Mouse (Mus musculus) MEL (cell line): ENCODE measurements around the gene Atp6v0b. TPM values are rescaled to one million over a fixed set of nuclear protein-coding genes. Genes with fewer than 3 reads are reported as not detected.

ENCODE experiments used
- DNase-seq: peaks from one replicate; pipeline ENCODE4 v3.0.0; 2011; ENCODE audit warnings: low read depth, low spot score
- H3K27ac ChIP-seq: 2 replicates; pipeline ENCODE4 v1.5.1; 2012; ENCODE audit warnings: low read depth, mild to moderate bottlenecking, control low read depth, low read length, moderate library complexity; ENCODE audit not compliant: control insufficient read depth
- H3K27me3 ChIP-seq, 2 experiments: fragments of 150-350 bp in 1 of 2; sonication (generic) in 1 of 2; 2 replicates each; pipeline ENCODE4 v1.6.1; 2012; ENCODE audit warnings: low read length in 2 of 2, mild to moderate bottlenecking in 2 of 2, improper control_type of control experiment in 1 of 2, moderate library complexity in 1 of 2; ENCODE audit not compliant: insufficient read depth in 2 of 2, control insufficient read depth in 1 of 2
- H3K36me3 ChIP-seq, 2 experiments: 2 replicates each; pipeline ENCODE4 v1.6.1; 2012 to 2014; ENCODE audit warnings: low read length in 2 of 2, improper control_type of control experiment in 1 of 2, inconsistent platforms in 1 of 2, mild to moderate bottlenecking in 1 of 2; ENCODE audit not compliant: insufficient read depth in 2 of 2, control insufficient read depth in 1 of 2
- H3K4me1 ChIP-seq, 2 experiments: fragments of 150-350 bp in 1 of 2; sonication (generic) in 1 of 2; 2 replicates each; pipeline ENCODE4 v1.6.1; 2012; ENCODE audit warnings: low read length in 2 of 2, improper control_type of control experiment in 1 of 2, mild to moderate bottlenecking in 1 of 2; ENCODE audit not compliant: insufficient read depth in 2 of 2, control insufficient read depth in 1 of 2
- H3K4me3 ChIP-seq, 2 experiments: fragments of 150-350 bp in 1 of 2; sonication (generic) in 1 of 2; 2 replicates each; pipeline ENCODE4 v1.5.1; 2012; ENCODE audit warnings: low read depth in 2 of 2, low read length in 2 of 2, mild to moderate bottlenecking in 2 of 2, moderate library complexity in 2 of 2, control low read depth in 1 of 2, improper control_type of control experiment in 1 of 2; ENCODE audit not compliant: control insufficient read depth in 1 of 2, insufficient read depth in 1 of 2
- H3K79me2 ChIP-seq: 2 replicates; pipeline ENCODE4 v1.6.1; 2012; ENCODE audit warnings: mild to moderate bottlenecking, low read length, moderate library complexity; ENCODE audit not compliant: control insufficient read depth, poor library complexity, insufficient read depth
- H3K9ac ChIP-seq: 2 replicates; pipeline ENCODE4 v1.6.1; 2012; ENCODE audit warnings: low read depth, mild to moderate bottlenecking, control low read depth, low read length, moderate library complexity; ENCODE audit not compliant: control insufficient read depth, poor library complexity, severe bottlenecking
- H3K9me3 ChIP-seq: fragments of 150-350 bp; sonication (generic); replicated peaks from 2 replicates; pipeline ENCODE4 v1.6.1; 2012; ENCODE audit warnings: mild to moderate bottlenecking, low read length, improper control_type of control experiment, moderate library complexity; ENCODE audit not compliant: insufficient read depth
- CTCF ChIP-seq, 3 experiments: IDR thresholded peaks in 2 of 3; conservative IDR thresholded peaks in 1 of 3; 2 replicates each; pipeline ENCODE4 v1.5.1; 2011 to 2012; ENCODE audit warnings: low read length in 3 of 3, low read depth in 2 of 3, mild to moderate bottlenecking in 2 of 3, improper control_type of control experiment in 1 of 3, inconsistent platforms in 1 of 3, mixed read lengths in 1 of 3, moderate library complexity in 1 of 3; ENCODE audit not compliant: control insufficient read depth in 1 of 3, insufficient read depth in 1 of 3, poor library complexity in 1 of 3, severe bottlenecking in 1 of 3
- E2F4 ChIP-seq: IDR thresholded peaks from 2 replicates; pipeline ENCODE4 v1.6.1; 2011; ENCODE audit warnings: low read depth, low read length, improper control_type of control experiment, borderline replicate concordance
- ELF1 ChIP-seq: IDR thresholded peaks from 2 replicates; pipeline ENCODE4 v1.6.1; 2014; ENCODE audit warnings: low read depth, mild to moderate bottlenecking, inconsistent platforms, low read length, improper control_type of control experiment, moderate library complexity
- EP300 ChIP-seq, 2 experiments: IDR thresholded peaks; 2 replicates each; pipeline ENCODE4 v1.6.1; 2011; ENCODE audit warnings: improper control_type of control experiment in 2 of 2, low read length in 2 of 2, low read depth in 1 of 2, mild to moderate bottlenecking in 1 of 2
- ETS1 ChIP-seq: IDR thresholded peaks from 2 replicates; pipeline ENCODE4 v1.6.1; 2012; ENCODE audit warnings: low read depth, mild to moderate bottlenecking, inconsistent platforms, low read length, improper control_type of control experiment, moderate library complexity
- GATA1 ChIP-seq: IDR thresholded peaks from 2 replicates; pipeline ENCODE4 v1.6.1; 2011; ENCODE audit warnings: low read depth, low read length, improper control_type of control experiment
- HCFC1 ChIP-seq: IDR thresholded peaks from 2 replicates; pipeline ENCODE4 v1.6.1; 2012; ENCODE audit warnings: low read depth, mild to moderate bottlenecking, inconsistent platforms, low read length, improper control_type of control experiment, moderate library complexity
- KAT2A ChIP-seq: conservative IDR thresholded peaks from 2 replicates; pipeline ENCODE4 v1.6.1; 2012; ENCODE audit warnings: low read depth, low read length, improper control_type of control experiment, inconsistent platforms
- MAFK ChIP-seq: IDR thresholded peaks from 2 replicates; pipeline ENCODE4 v1.6.1; 2011; ENCODE audit warnings: low read depth, mild to moderate bottlenecking, low read length, improper control_type of control experiment, borderline replicate concordance
- MAX ChIP-seq: IDR thresholded peaks from 2 replicates; pipeline ENCODE4 v1.6.1; 2011; ENCODE audit warnings: low read length, improper control_type of control experiment
- POLR2AphosphoS5 ChIP-seq: IDR thresholded peaks from 2 replicates; pipeline ENCODE4 v1.6.1; 2012; ENCODE audit warnings: low read depth, borderline replicate concordance, mild to moderate bottlenecking, inconsistent platforms, low read length, moderate library complexity, mixed read lengths
- TAL1 ChIP-seq: IDR thresholded peaks from 2 replicates; pipeline ENCODE4 v1.6.1; 2012; ENCODE audit warnings: mild to moderate bottlenecking, inconsistent platforms, low read length, moderate library complexity, mixed read lengths
- TBP ChIP-seq: IDR thresholded peaks from 2 replicates; pipeline ENCODE4 v1.8.0; 2011; ENCODE audit warnings: low read depth, low read length, improper control_type of control experiment
- TCF12 ChIP-seq: IDR thresholded peaks from 2 replicates; pipeline ENCODE4 v1.6.1; 2014; ENCODE audit warnings: low read depth, mild to moderate bottlenecking, inconsistent platforms, low read length, improper control_type of control experiment, moderate library complexity
- UBTF ChIP-seq: IDR thresholded peaks from 2 replicates; pipeline ENCODE4 v1.6.1; 2012; ENCODE audit warnings: low read depth, mild to moderate bottlenecking, inconsistent platforms, low read length, improper control_type of control experiment, moderate library complexity, borderline replicate concordance; ENCODE audit not compliant: insufficient read depth
- ZC3H11A ChIP-seq: IDR thresholded peaks from 2 replicates; pipeline ENCODE4 v1.6.1; 2012; ENCODE audit warnings: low read depth, mild to moderate bottlenecking, inconsistent platforms, low read length, improper control_type of control experiment
- ZKSCAN1 ChIP-seq: IDR thresholded peaks from 2 replicates; pipeline ENCODE4 v1.6.1; 2012; ENCODE audit warnings: low read depth, mild to moderate bottlenecking, inconsistent platforms, low read length, improper control_type of control experiment, moderate library complexity
- ZMIZ1 ChIP-seq: IDR thresholded peaks from 2 replicates; pipeline ENCODE4 v1.6.1; 2012; ENCODE audit warnings: low read depth, mild to moderate bottlenecking, inconsistent platforms, low read length, improper control_type of control experiment, moderate library complexity
- polyA plus RNA-seq, 2 experiments: library from polyadenylated mRNA; stranded (reverse) in 1 of 2; unstranded in 1 of 2; fragments of >175 nt in 1 of 2; fragments of >200 nt in 1 of 2; gene quantifications; 2 replicates each; pipeline versions ENCODE4 v1.2.1 to v1.2.4; 2012; ENCODE audit warnings: low replicate concordance in 2 of 2, low read depth in 1 of 2; ENCODE audit not compliant: insufficient read length in 2 of 2, insufficient read depth in 1 of 2, missing spikeins in 1 of 2
- total RNA-seq: library from RNA; depleted of rRNA; stranded (reverse); fragments of 300-350 nt; gene quantifications from 2 replicates; pipeline ENCODE4 v1.2.3, GENCODE M21; 2012

Atp6v0b gene
- total and polyA plus RNA-seq, 3 experiments, result 286 to 343 TPM; not detected in 1

GRCm38 (mm10) chr4:117852152-117852868 is 34.8 kb downstream of the Atp6v0b start (continued):
- TF ChIP-seq ZC3H11A (no peak), KAT2A (no peak)

DNA sequence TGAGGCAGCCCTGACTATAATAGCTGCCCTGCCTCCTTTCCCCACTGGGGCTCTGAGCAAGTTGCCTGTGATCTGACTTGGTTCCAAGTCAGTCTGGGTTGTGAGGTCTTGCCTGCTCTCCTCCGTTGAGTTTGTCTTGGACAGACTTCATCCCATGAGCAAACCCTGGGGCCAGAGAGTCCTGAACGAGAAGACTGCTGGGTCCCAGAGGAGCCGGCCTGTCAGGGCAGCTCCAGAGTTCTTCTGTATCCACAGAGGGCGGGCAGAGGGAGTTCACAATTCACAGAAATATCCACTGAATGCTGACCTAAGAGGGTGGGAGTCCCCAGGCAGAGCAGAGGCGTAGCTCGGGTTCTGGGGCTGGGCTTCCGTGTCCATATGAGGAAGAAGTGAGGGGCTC is 36.3 kb downstream of the Atp6v0b start:
- Histone ChIP-seq H3K4me1 (no peaks in the 10 kb centered on the region), H3K27me3 (no peaks in the 10 kb centered on the region)

DNA sequence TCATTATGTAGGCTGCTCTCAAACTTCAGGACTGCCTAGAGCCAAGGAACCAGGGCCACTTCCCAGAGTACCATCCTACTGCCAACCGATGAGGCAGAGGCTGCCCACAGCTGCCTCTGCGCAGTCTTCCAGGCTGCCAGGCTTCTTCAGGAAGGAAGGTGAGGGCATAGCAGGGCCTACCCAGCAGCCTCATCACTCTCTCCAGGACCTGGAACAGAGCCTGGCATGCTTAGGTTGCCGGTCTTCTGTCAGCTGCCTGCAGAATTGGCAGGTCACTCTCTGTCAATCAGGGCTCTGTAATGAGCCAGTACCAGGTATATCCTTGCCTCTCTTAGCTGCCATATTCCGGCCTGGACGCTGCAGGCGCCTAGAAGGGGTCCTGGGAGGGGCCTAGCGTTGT is 37.0 kb downstream of the Atp6v0b start:
- H3K36me3 ChIP-seq, result no peaks in the 10 kb centered on the region; a peak in 1 of 4 replicates
- no peak for DNase-seq

More for the DNA sequence above, 36.3 kb downstream of the Atp6v0b start:
- no peak overlapping the region for H3K27ac ChIP-seq
- DNase-seq, result no peak
- no peaks in the 10 kb centered on the region; a peak in 1 of 4 replicates for H3K36me3 ChIP-seq
- no peak for TF ChIP-seq ZMIZ1
- no peak for TF ChIP-seq TBP
- no peak for TF ChIP-seq GATA1
- TF ChIP-seq ZC3H11A, result no peak
- no peak for TF ChIP-seq CTCF (IDR thresholded peaks at IDR 0.05 in 2 of 3, conservative IDR thresholded peaks at IDR 0.05 in 1 of 3; ENCODE audit: control insufficient read depth in 1 of 3, insufficient read depth in 1 of 3, low read depth in 2 of 3, low read length in 3 of 3, poor library complexity in 1 of 3, severe bottlenecking in 1 of 3)
- TF ChIP-seq UBTF, result no peak
- no peak for TF ChIP-seq TCF12
- no peak for TF ChIP-seq POLR2AphosphoS5
- H3K9me3 ChIP-seq, result no peaks in the 10 kb centered on the region
- H3K9ac ChIP-seq, result no peak overlapping the region
- H3K4me3 ChIP-seq, result no peak overlapping the region
- H3K79me2 ChIP-seq, result no peaks in the 10 kb centered on the region

More for the DNA sequence above, 37.0 kb downstream of the Atp6v0b start:
- Histone ChIP-seq H3K9ac (no peak overlapping the region), H3K9me3 (no peaks in the 10 kb centered on the region), H3K4me1 (no peaks in the 10 kb centered on the region), H3K79me2 (no peaks in the 10 kb centered on the region), H3K4me3 (no peak overlapping the region), H3K27me3 (no peaks in the 10 kb centered on the region), H3K27ac (no peak overlapping the region)
- TF ChIP-seq ELF1 (no peak), HCFC1 (no peak), MAX (no peak), MAFK (no peak), EP300 (IDR thresholded peaks at IDR 0.05; ENCODE audit: low read depth in 1 of 2, low read length in 2 of 2) (no peak), TAL1 (no peak), ETS1 (no peak), ZKSCAN1 (no peak), E2F4 (no peak), TBP (no peak), ZC3H11A (no peak)
